Mouse (Mus musculus) CH12.LX (cell line): Measurements from ENCODE around the gene Junb. TPM values are rescaled to one million over a fixed set of nuclear protein-coding genes. Genes with fewer than 3 reads are reported as not detected.

ENCODE experiments used
- DNase-seq: peaks from one replicate; pipeline ENCODE4 v3.0.0-alpha.2; 2013; ENCODE audit errors: extremely low read depth
- H3K27ac ChIP-seq: 2 replicates; pipeline ENCODE4 v1.5.1; 2012; ENCODE audit warnings: low read depth, mild to moderate bottlenecking, control low read depth, moderate library complexity; ENCODE audit not compliant: insufficient read depth
- H3K27me3 ChIP-seq: replicated peaks from 2 replicates; pipeline ENCODE3; 2012; ENCODE audit warnings: inconsistent platforms
- H3K36me3 ChIP-seq, 2 experiments: replicated peaks in 1 of 2; 2 replicates each; pipeline versions ENCODE3 to v1.6.1; 2012; ENCODE audit warnings: inconsistent platforms in 1 of 2, low read length in 1 of 2, mild to moderate bottlenecking in 1 of 2, mixed read lengths in 1 of 2, moderate library complexity in 1 of 2; ENCODE audit not compliant: control insufficient read depth in 1 of 2, insufficient read depth in 1 of 2
- H3K4me1 ChIP-seq, 2 experiments: 2 replicates each; pipeline ENCODE4 v1.6.1; 2012; ENCODE audit warnings: inconsistent platforms in 1 of 2, moderate library complexity in 1 of 2; ENCODE audit not compliant: insufficient read depth in 2 of 2, control insufficient read depth in 1 of 2
- H3K4me2 ChIP-seq: 2 replicates; pipeline ENCODE4 v1.6.1; 2012; ENCODE audit warnings: low read depth, mild to moderate bottlenecking, control low read depth; ENCODE audit not compliant: poor library complexity, insufficient read depth, severe bottlenecking
- H3K4me3 ChIP-seq, 3 experiments: fragments of 150-350 bp in 1 of 3; sonication (generic) in 1 of 3; replicated peaks in 1 of 3; 2 replicates each; pipeline versions ENCODE3 to v1.5.1; 2011 to 2012; ENCODE audit warnings: low read depth in 2 of 3, low read length in 2 of 3, mild to moderate bottlenecking in 2 of 3, moderate library complexity in 2 of 3, control low read depth in 1 of 3, improper control_type of control experiment in 1 of 3, inconsistent platforms in 1 of 3, mixed read lengths in 1 of 3; ENCODE audit not compliant: poor library complexity in 1 of 3
- H3K79me2 ChIP-seq: replicated peaks from 2 replicates; pipeline ENCODE4 v1.6.1; 2012; ENCODE audit warnings: mild to moderate bottlenecking, moderate library complexity; ENCODE audit not compliant: control insufficient read depth, poor library complexity, insufficient read depth, severe bottlenecking; ENCODE audit errors: extremely low read depth
- H3K9ac ChIP-seq: 2 replicates; pipeline ENCODE4 v1.6.1; 2012; ENCODE audit warnings: low read depth, mild to moderate bottlenecking, control low read depth, moderate library complexity; ENCODE audit not compliant: insufficient read depth
- H3K9me3 ChIP-seq: replicated peaks from 2 replicates; pipeline ENCODE3; 2012; ENCODE audit warnings: low read length, inconsistent platforms, mixed read lengths
- BHLHE40 ChIP-seq: IDR thresholded peaks from 2 replicates; pipeline ENCODE4 v1.6.1; 2011; ENCODE audit warnings: mild to moderate bottlenecking, low read depth, low read length, improper control_type of control experiment
- CHD2 ChIP-seq: IDR thresholded peaks from 2 replicates; pipeline ENCODE4 v1.6.1; 2011; ENCODE audit warnings: low read length, improper control_type of control experiment
- CTCF ChIP-seq, 2 experiments: IDR thresholded peaks in 1 of 2; conservative IDR thresholded peaks in 1 of 2; 2 replicates each; pipeline ENCODE4 v1.5.1; 2011 to 2012; ENCODE audit warnings: low read depth in 2 of 2, low read length in 2 of 2, improper control_type of control experiment in 1 of 2, inconsistent platforms in 1 of 2, mild to moderate bottlenecking in 1 of 2, moderate library complexity in 1 of 2
- ELF1 ChIP-seq: IDR thresholded peaks from 2 replicates; pipeline ENCODE4 v1.6.1; 2014; ENCODE audit warnings: low read depth, mild to moderate bottlenecking, inconsistent platforms, low read length, improper control_type of control experiment
- EP300 ChIP-seq: IDR thresholded peaks from 2 replicates; pipeline ENCODE4 v1.6.1; 2011; ENCODE audit warnings: low read length, improper control_type of control experiment
- ETS1 ChIP-seq: conservative IDR thresholded peaks from 2 replicates; pipeline ENCODE4 v1.6.1; 2012; ENCODE audit warnings: low read depth, mild to moderate bottlenecking, inconsistent platforms, low read length, improper control_type of control experiment, moderate library complexity
- GABPA ChIP-seq: IDR thresholded peaks from 2 replicates; pipeline ENCODE4 v1.6.1; 2012; ENCODE audit warnings: low read depth, low read length, improper control_type of control experiment, inconsistent platforms; ENCODE audit not compliant: insufficient replicate concordance
- HCFC1 ChIP-seq: IDR thresholded peaks from 2 replicates; pipeline ENCODE4 v1.6.1; 2012; ENCODE audit warnings: low read depth, mild to moderate bottlenecking, inconsistent platforms, low read length, improper control_type of control experiment
- MAX ChIP-seq: IDR thresholded peaks from 2 replicates; pipeline ENCODE4 v1.6.1; 2011; ENCODE audit warnings: low read length, improper control_type of control experiment
- MXI1 ChIP-seq: IDR thresholded peaks from 2 replicates; pipeline ENCODE4 v1.6.1; 2011; ENCODE audit warnings: mild to moderate bottlenecking, low read depth, low read length, improper control_type of control experiment
- MYC ChIP-seq: IDR thresholded peaks from 2 replicates; pipeline ENCODE4 v1.6.1; 2011; ENCODE audit warnings: low read depth, mild to moderate bottlenecking, improper control_type of control experiment, low read length
- NELFE ChIP-seq: IDR thresholded peaks from 2 replicates; pipeline ENCODE4 v1.6.1; 2011; ENCODE audit warnings: low read depth, low read length, improper control_type of control experiment
- NRF1 ChIP-seq: IDR thresholded peaks from 2 replicates; pipeline ENCODE4 v1.6.1; 2014; ENCODE audit warnings: low read depth, mild to moderate bottlenecking, inconsistent platforms, low read length, improper control_type of control experiment, moderate library complexity
- PAX5 ChIP-seq: IDR thresholded peaks from 2 replicates; pipeline ENCODE4 v1.6.1; 2012; ENCODE audit warnings: low read length, inconsistent platforms, mixed read lengths
- USF1 ChIP-seq: IDR thresholded peaks from 2 replicates; pipeline ENCODE4 v1.6.1; 2014; ENCODE audit warnings: low read depth, mild to moderate bottlenecking, inconsistent platforms, low read length, improper control_type of control experiment
- USF2 ChIP-seq: conservative IDR thresholded peaks from 2 replicates; pipeline ENCODE4 v1.6.1; 2011; ENCODE audit warnings: low read depth, low read length, improper control_type of control experiment
- ZMIZ1 ChIP-seq: IDR thresholded peaks from 2 replicates; pipeline ENCODE4 v1.6.1; 2012; ENCODE audit warnings: low read depth, mild to moderate bottlenecking, inconsistent platforms, low read length, improper control_type of control experiment
- ZNF384 ChIP-seq: IDR thresholded peaks from 2 replicates; pipeline ENCODE4 v1.6.1; 2012; ENCODE audit warnings: low read depth, low read length, improper control_type of control experiment, inconsistent platforms
- dilution Hi-C: fragments of 300-500 bp; cut with MboI; formaldehyde crosslinking; loops from 2 replicates; pipeline ENCODE4 v1.14.3; 2020; ENCODE audit warnings: low sequenced_read_pairs; ENCODE audit not compliant: extremely low pct_unique_long_range_greater_than_20kb, extremely low pct_ligation_motif_present
- in situ Hi-C: fragments of 300-500 bp; cut with MboI; formaldehyde crosslinking; loops from 3 replicates; pipeline ENCODE4 v1.14.3; 2019; ENCODE audit warnings: low sequenced_read_pairs, low pct_ligation_motif_present, low pct_unique_long_range_greater_than_20kb, mixed read lengths
- polyA plus RNA-seq: library from polyadenylated mRNA; unstranded; fragments of >175 nt; gene quantifications from 2 replicates; pipeline ENCODE4 v1.2.1, GENCODE M21; 2012; ENCODE audit warnings: low read depth; ENCODE audit not compliant: insufficient read length
- total RNA-seq, 2 experiments: library from RNA; depleted of rRNA; stranded (reverse); fragments of 300-350 nt in 1 of 2; fragments of >200 nt in 1 of 2; gene quantifications; 2 replicates each; pipeline ENCODE4 v1.2.3; 2012 to 2014

Gene Junb
- total and polyA plus RNA-seq, 3 experiments: 63.4 to 342 (median 217) TPM

DNA sequence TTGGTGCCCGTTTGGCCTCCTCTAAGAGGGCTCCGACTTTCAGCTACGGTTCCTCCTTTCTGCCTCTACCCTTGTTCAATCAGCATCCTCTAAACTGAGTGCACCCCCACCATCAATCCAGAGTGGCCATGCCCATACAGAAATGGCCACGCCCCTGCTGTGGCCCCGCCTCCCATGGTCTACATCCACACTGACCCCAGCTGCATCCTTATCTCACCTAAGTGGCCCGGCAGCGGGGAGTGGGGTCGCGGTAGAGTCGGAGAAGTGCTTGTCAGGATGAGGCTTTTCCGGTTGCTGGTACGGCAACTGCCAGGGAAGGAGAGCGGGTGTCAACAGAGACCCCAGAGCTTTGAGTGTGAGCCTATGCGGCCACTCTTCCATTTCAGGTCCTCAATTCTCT, 43.0 kb downstream of the Junb start:
- H3K4me1 ChIP-seq: peaks cover 21 to 22% of the 10 kb centered on the region in 2 experiments
- no peaks in the 10 kb centered on the region for H3K9me3 ChIP-seq
- TF ChIP-seq ELF1 (no peak), MYC (no peak), MAX (no peak), CTCF (conservative IDR thresholded peaks at IDR 0.05 in 1 of 2, IDR thresholded peaks at IDR 0.05 in 1 of 2; ENCODE audit: low read depth in 2 of 2, low read length in 2 of 2) (no peak), HCFC1 (no peak), CHD2 (no peak), NELFE (no peak), EP300 (no peak), GABPA (no peak), MXI1 (no peak), USF2 (no peak), ETS1 (no peak), PAX5 (no peak), ZNF384 (no peak), USF1 (no peak)
- no peaks in the 10 kb centered on the region for H3K36me3 ChIP-seq
- no peak for DNase-seq
- dilution Hi-C loops (no loop called here), in situ Hi-C loops (no loop called here)
- H3K4me2 ChIP-seq: 0 out of 2 replicates have a peak overlapping the region, but pooled peaks have one; percentile 54
- no peak overlapping the region for H3K4me3 ChIP-seq
- H3K27ac ChIP-seq: no peak overlapping the region
- H3K9ac ChIP-seq: no peak overlapping the region
- no peaks in the 10 kb centered on the region for H3K79me2 ChIP-seq
- peaks cover 77% of the 10 kb centered on the region for H3K27me3 ChIP-seq

DNA sequence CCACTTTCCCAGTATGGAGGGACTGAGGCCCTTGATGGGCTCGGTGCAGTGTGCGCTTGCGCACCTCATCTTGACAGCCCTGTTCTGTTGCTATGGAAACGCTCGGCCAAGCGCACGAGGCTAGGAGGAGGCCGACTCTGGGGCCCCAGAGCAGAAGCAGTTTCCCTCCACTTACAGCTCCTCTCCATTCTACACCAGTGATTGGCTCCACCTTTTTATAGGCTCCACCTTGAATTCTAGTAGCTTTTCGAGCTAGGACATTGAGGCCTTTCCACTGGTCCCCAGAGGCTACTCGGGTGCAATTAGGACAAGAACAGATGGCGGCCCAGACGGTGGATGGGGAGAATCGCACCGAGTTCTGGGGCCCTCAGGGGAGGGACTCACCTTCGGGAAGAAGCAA, 43.7 kb downstream of the Junb start:
- in situ Hi-C loops (no loop called here), dilution Hi-C loops (no loop called here)
- peaks cover 21 to 22% of the 10 kb centered on the region in 2 experiments for H3K4me1 ChIP-seq
- H3K79me2 ChIP-seq: no peaks in the 10 kb centered on the region
- TF ChIP-seq BHLHE40 (0 out of 2 replicates have a peak, but pooled peaks have one; percentile 12), NRF1 (peak; percentile 78), USF1 (no peak), MXI1 (peak; percentile 56; the same call in 1 of the 2 replicates), MYC (no peak), ZMIZ1 (no peak)
- H3K9ac ChIP-seq: no peak overlapping the region
- H3K4me3 ChIP-seq: no peak overlapping the region
- no peak overlapping the region for H3K27ac ChIP-seq
- peaks cover 75% of the 10 kb centered on the region for H3K27me3 ChIP-seq
- no peaks in the 10 kb centered on the region for H3K9me3 ChIP-seq
- no peaks in the 10 kb centered on the region for H3K36me3 ChIP-seq
- peak overlapping the region; percentile 54; the same call in 1 of the 2 replicates for H3K4me2 ChIP-seq
- DNase-seq: peak; percentile 67
